Mouse (Mus musculus): Measurements from ENCODE around the gene Gm37240.

Gm37240 gene

DNA sequence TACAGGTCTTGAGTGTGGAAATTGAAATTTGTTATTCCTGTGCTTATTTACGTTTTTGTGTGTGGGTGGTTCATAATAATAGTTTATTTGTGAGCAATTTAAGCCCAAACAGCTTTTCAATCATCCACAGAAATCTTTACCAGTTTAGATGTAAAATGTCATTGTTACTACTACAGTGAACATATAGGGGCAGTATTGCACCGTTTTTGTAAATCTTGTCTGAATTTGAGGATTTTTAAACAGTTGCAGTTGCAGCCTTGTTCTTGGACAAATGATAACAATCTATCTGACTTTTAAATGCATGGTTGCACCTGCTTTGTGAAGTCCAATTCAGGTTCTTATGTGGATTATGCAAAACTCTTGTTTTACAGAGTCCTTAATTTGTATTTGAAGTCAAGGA lies 951.1 kb downstream of the Gm37240 start:
- no peak for DNase-seq (ENCODE audit: inconsistent age in 2 of 2, low spot score in 1 of 2)

DNA sequence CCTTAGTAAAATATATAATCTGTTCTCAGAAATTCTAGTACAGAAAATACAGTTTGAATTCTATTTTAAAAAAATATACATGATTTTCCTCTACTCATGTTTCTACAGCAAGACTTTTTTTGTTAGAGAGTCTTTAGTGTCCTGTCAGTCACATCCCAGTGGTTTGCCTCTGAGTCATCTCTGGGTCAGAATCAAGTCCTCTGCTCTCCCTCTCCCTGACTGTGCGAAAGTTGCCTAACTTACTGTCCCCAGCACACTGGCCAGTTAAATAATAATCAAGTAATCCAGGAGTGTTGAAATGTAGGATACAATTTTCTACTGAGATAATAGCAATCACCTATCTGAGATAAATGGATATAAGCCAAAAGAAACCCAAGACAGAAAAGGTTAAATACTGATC lies 951.6 kb downstream of the Gm37240 start:
- peak; percentile 33 to 70 for DNase-seq (ENCODE audit: inconsistent age in 2 of 2, low spot score in 1 of 2)

DNA sequence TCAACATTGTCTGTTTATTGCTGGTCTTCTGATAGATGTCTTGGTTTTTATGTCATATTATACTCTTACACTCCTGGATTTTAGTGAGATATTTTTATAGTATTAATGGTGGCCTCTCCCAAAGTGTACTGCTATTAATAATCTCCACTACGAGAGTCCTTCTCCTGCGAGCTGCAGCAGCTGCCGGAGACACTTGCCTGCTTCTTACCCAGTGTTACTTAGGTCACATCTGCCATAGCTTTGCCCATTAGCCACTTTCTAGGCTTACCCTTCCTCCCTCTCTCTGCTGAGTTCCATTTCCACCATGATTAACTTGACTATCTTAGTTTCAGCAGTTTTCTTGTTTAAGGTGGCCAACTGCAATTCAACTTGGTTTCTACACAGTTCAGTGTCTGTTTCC lies 956.6 kb downstream of the Gm37240 start:
- no peak for DNase-seq (ENCODE audit: inconsistent age in 2 of 2, low spot score in 1 of 2)

DNA sequence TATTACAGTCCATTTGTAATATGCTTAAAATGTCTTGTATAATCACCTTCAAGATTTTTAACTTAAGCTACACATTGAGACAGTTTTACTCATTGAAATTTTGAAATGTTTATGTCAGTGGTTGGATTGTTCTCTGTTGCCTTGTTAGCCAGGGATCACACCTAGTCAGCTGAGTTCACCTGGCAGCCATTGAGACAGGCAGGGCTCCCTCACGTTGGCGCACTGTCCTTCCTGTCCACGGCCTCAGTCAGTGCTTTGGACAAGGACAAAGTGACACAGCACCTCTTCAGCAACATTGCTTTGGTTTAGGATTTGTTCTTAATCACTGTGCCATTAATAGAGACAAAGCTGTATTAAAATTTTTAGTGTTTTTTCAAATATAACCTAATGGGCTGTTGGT lies 958.1 kb downstream of the Gm37240 start:
- DNase-seq (ENCODE audit: inconsistent age in 2 of 2, low spot score in 1 of 2): peak in 1 of 2 experiments; percentile 43

DNA sequence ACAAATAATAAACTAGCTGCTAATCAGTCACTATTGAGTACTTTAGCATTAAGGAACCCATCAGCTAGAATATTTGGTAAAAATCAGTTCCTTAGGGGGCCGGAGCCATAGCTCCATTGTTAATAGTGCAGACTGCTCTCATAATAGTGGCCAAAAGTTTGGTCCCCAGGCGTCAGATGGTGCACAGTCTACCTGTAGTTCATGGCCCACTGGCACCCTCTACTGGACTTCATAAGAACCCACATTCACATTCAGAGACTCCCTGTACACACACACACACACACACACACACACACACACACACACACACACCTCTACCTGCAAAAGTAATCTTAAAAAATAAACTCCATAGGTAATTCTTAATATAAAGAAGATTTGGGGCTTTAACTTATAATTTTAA lies 959.4 kb downstream of the Gm37240 start:
- no peak for DNase-seq (ENCODE audit: inconsistent age in 2 of 2, low spot score in 1 of 2)

DNA sequence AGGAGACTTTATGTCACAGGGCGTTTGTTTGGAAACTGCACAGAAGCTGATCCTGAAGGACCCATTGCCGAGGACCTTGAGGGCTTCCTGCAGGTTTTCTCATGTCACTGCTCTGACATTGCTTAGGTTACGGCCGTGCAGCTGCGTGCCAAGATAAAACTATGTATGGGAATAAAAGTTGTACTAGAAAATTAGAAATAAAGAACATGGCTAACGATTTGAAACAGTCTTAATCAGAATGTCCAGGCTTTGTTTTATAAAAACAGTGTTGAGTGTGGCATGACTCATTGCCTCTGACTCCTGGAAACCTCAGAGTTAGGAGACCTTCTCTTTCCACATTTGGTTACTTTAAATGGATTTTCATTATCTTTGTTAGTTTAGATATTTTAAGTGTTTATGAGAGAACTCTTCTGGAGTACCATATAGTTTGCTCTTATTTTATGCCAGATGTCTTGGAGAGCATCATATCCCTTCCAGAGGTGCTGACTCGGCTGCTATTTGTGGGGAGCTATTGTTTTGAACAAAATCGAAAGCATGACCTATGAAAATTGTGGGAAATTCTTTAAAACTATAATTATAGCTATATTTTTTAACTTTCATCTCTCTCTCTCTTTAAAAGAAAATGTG lies 960.0 kb downstream of the Gm37240 start:
- DNase-seq (ENCODE audit: inconsistent age in 2 of 2, low spot score in 1 of 2): peak in 1 of 2 experiments; percentile 77

DNA sequence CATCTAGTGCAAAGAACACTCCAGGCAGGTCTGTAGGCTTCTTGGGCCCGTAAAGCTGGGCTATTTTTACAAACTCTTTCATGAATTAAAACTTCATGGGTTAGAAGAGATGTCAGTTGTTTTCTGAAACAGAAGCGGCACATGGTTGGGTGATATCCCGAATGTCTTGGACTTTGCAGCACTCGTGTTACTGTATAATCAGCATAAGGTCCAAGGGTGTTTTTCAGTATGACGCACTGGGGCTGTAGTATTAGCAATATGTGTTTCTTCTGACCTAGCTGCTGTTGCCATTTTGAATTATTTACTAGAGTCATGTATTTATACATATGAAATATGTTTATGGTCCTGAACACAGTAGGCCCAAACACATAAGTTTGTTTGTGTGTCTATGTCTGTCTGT lies 961.2 kb downstream of the Gm37240 start:
- no peak for DNase-seq (ENCODE audit: inconsistent age in 2 of 2, low spot score in 1 of 2)

DNA sequence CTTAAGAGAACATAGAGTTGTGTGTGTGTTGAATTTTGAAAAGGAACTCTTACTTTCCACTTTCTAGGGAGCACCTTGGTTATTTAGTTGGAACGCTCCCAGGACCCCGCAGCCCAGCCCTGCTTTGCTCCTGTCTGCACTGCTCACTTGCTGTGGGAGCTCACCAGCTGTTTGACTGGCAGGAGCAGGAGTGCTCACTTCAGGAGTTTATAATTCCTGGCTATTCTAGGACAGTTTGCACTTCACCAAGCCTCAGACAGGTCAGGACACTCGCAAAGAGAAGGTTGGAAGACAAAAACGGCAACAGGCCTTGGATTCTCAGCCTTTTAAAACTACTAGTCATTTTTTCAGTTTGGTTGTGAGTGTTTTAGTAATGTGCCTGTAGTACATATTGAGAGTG lies 962.1 kb downstream of the Gm37240 start:
- DNase-seq (ENCODE audit: inconsistent age in 2 of 2, low spot score in 1 of 2): no peak

DNA sequence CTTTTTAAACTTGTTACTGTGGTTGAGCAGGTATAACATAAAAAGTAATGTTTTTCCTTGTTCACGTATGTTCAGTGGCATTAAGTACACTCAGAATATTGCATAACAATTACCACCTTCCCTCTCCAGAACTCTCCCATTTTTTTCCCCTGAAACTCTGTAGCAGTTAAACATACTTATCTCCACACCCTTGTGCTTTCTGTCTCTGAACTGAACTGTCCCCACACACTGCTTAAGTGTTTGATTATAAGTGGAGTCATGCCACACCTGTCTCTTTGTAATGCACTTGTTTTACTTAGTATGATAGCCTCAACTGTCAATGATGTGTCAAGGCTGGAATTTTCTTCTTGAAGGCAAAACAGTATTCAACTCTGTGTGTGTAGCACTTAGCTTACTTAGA lies 963.6 kb downstream of the Gm37240 start:
- no peak for DNase-seq (ENCODE audit: inconsistent age in 2 of 2, low spot score in 1 of 2)

DNA sequence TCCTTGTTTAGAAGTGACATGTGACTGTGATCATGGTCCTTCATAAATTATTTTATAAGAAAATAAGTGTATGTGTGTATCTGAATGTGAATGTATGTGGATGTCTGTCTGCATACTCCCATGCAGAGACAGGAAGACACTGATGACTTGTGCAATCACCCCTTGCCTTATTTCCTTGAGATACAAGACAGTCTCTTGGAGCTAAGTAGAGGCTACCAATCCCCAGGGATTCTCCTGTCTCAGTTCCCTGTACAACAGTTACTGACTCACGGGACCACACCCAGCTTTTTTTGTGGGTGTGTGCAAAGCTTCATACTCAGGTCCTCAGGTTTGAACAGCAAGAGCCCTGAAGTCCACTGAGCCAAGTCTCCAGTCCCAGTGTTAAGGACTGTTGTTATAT lies 964.1 kb downstream of the Gm37240 start:
- DNase-seq (ENCODE audit: inconsistent age in 2 of 2, low spot score in 1 of 2): no peak

DNA sequence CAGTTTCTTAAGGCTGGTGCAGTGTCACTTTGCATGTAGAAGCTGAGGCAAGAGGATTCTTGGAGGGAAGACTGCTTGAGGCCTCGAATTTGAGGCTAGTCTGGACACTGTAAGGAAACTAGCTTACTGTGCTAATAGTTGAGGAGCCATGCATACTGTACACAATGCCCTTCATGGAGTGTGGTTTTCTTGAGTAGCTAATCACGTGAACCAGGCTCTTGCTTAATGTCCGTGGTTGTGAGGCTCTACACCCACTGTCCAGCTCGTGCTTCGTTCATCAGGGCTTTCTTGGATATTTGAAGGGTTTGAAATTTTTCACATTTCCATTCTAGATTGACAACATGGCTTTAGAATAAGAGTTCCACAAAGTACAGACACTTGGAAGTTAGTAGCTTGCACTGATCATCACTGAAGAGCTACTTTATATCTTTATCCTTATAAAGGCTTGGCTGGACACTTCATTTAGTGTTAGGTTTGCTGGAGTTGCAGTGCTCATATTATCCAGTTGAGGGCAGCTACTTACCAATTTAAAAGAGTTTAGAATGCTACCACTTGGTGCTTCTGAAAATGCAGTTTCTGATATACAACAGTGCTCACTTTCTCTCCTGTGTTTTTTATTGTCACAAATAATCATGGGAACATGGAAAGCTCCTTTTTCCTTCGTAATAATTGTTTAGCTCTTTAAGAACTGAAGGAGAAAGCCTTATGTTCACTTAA lies 965.5 kb downstream of the Gm37240 start:
- peak; percentile 20 to 81 for DNase-seq (ENCODE audit: inconsistent age in 2 of 2, low spot score in 1 of 2)

DNA sequence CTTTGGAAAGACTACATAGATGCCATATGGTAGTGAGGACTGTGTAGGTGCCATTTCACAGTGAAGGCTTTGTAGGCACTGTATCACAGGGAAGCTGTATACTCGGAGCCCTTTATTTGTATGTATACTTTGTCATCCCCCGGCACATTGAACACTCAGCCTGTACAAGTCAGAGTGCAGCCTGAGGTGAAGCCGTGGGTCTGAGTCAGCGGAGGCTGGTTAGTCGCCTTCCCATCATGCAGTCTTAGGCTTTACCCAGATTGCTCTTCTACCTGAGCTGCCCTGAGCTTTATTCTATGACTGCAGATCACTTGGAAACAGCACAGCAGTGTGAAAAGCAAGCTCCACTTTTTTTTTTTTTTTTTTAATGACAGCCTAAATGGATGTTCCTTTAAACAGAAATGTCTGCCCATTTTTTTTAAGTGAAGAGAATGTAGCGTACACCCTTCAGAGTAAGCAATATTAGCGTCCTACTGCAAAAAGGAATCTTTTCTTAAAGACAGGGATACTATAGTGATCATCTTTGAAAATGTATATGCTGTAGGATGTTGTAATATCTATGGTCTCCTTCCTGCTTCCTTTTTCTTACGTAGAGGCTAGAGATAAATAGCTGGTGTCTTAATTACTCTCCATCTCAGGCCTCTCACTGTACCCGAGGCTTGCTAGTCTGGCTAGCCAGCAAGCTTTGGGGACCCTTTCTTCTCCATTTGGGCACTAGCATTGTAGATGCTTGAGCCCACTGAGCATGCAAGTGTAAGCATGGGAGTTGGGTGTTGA lies 969.2 kb downstream of the Gm37240 start:
- no peak for DNase-seq (ENCODE audit: inconsistent age in 2 of 2, low spot score in 1 of 2)

DNA sequence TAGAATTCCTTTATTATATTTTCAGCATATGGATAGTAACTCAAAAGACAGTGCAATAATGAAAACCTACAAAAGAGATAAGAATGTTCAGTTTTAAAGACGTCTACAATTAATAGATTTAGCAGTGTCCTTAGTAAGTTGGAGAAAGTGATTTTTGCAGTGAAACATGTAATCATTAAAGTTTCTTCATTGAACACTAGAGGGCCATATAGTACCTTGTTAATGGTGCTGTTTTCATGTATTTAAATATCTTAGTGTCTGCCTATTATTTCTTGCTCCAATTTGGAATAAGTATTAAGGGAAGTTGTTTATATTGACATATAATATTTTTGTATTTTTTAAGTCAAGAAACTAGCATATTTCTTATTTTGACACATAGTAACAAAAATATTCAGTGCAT lies 973.0 kb downstream of the Gm37240 start:
- no peak for DNase-seq (ENCODE audit: inconsistent age in 2 of 2, low spot score in 1 of 2)

DNA sequence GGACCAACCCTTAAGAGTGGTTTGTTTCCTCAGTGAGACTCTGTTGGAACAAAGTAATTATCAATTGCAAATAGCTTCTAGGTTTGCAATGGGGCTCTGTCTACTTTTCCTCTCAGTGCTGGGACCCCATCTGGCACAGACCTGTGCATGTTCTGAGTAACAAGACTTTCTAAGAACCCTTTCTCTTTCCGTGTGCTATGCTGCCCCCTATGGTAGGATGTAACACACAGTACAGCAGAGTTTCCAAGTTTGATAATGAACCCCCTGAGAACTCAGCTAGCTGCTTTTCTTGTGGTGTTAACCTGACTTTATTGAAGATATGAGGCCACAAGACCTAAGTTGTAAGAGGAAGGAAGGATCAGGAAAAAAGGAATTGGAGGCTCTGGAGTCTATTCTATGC lies 980.8 kb downstream of the Gm37240 start:
- peak; percentile 19 to 77 for DNase-seq (ENCODE audit: inconsistent age in 2 of 2, low spot score in 1 of 2)

DNA sequence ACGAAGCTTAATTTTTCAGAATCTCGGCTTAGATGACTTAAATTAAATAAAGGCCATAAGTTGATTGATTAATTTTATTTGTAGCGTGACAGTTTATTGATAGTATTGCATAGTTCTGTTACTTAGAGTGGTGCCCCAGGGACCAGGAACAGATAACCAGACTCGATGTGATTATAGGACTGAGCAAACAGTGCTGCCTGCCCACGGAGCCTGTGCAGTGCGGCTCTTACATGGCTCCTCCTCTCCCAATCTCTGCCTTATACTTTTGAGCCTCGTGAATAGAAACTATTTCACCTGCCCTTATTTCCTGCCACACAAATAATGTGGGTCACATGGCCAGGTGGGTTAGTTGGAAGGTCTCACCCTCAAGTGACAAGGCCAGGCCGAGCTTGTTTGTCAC lies 989.4 kb downstream of the Gm37240 start:
- DNase-seq (ENCODE audit: inconsistent age in 2 of 2, low spot score in 1 of 2): no peak

DNA sequence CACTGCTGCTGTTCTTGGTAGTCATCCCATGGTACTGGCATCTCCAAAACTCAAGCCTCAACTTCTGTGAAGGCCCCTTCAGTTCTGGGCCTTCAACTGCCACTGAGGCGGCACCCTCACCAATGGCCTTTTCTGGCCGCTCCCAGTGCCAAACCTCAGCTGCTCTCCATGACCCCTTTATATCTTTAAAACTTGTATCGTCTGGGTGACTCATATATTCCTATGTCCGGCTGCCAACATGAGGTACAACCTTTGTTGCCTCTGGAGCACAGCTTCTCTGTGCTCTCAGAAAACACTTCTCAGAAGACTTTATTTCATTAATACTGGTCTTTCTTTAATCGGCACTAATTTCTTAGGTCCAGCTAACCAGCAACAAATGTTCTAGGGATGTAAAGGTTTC lies 996.3 kb downstream of the Gm37240 start:
- DNase-seq (ENCODE audit: inconsistent age in 2 of 2, low spot score in 1 of 2): peak; percentile 75 to 91

DNA sequence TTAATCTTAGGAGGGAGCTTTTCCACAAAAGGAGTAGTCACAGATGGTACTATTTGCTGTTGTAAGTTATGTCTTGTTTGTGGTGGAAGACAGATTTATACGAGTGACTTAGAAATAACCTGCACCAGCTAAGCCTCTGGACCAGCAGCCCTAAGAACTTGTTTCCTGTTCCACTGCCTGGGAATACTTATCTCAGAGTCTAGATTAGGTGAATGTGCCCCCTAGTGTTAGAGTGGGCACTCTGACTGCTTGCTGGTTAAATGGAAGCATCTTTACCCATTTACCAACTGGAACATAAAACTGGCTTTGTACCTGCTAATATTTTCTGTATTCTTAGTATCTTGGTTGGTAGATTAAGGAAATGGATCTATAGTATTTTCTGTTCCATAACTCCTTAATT lies 997.7 kb downstream of the Gm37240 start:
- peak in 1 of 2 experiments; percentile 56 for DNase-seq (ENCODE audit: inconsistent age in 2 of 2, low spot score in 1 of 2)

DNA sequence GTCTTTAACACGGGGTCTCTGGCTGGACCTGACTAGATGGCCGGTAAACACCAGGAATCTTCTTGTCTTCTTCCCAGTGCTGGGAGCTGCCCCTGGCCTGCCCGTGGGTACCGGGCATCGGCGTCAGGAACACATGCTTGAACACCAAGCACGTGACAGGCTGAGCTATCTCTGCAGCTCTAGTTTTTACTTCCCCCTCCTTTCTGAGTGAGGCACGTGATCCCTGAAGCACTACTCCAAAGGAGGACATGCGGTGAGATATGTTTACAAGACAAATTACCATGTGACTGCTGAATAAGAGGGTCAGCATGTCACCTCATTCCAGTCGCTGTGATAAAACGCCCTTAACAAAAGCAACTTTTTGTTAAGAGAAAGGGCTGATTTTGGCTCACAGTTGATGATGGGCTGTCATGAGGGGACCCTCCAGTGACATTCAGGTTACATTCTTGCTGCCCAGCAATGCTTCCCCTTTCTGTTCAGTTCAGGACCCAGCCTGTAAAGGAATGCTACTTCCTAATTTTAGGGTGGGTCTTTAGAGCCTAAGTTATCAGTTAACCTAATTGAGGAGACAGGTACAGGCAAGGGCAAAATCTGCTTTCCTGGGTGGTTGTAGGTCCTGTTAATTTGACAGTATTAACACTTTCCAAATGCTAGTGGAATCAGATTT lies 1003.4 kb downstream of the Gm37240 start:
- DNase-seq (ENCODE audit: inconsistent age in 2 of 2, low spot score in 1 of 2): peak in 1 of 2 experiments; percentile 31

DNA sequence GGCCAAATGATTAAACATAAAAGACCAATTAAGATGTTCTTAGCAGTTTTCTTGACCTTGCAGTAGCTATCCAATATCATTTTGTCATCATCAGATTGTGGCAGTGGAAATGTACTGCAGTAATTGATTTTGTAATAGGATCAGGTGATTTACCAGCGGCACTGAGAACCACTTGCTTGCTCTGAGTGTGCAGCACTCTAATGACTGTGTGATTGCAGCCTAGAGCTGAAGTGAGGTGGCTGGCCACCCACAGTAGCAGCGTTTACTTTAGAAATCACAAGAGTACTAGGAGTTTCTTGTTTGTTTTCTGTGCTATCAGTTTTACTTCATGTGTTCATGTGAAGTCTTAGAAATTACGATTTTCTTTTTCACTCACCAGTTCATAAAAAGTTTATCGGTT lies 1011.1 kb downstream of the Gm37240 start:
- peak in 1 of 2 experiments; percentile 40 for DNase-seq (ENCODE audit: inconsistent age in 2 of 2, low spot score in 1 of 2)

DNA sequence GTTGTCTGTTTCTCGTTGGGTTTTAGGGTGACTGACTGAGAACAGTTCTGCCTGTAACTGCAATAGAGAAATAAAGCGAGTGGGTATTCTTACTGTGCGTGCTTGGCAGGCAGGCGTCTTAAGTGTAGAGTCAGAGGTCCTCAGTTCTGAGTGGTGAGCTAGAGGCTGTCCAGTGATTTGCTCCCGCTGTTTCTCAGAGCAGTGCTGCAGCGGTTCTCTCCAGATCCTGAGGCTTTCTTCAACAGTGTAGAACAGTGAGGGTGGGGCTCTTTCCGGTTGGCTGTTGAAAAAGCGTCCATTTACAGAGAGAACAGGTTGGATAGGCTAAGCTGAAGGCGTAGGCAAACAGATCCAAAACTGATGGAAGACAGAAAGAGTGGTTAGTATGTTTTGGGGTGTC lies 1012.0 kb downstream of the Gm37240 start:
- DNase-seq (ENCODE audit: inconsistent age in 2 of 2, low spot score in 1 of 2): no peak

DNA sequence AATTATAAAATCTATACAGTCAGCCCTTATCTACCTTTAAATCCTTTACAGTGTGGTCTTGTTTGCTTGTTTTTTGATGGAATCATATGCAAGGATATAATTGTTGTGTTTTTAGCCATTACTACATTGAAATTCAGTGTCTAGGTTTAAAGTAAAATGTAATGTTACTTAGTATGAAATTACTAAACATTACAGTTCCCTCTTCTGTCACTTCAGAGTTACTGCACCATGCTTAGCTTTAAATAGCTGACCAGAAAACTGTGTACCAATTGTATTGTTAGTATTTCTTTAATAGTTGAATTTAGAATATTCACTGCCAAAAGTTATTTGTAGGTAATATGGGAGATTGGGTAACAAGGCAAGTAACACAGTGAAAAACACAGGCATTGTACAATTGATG lies 1017.2 kb downstream of the Gm37240 start:
- no peak for DNase-seq (ENCODE audit: inconsistent age in 2 of 2, low spot score in 1 of 2)

DNA sequence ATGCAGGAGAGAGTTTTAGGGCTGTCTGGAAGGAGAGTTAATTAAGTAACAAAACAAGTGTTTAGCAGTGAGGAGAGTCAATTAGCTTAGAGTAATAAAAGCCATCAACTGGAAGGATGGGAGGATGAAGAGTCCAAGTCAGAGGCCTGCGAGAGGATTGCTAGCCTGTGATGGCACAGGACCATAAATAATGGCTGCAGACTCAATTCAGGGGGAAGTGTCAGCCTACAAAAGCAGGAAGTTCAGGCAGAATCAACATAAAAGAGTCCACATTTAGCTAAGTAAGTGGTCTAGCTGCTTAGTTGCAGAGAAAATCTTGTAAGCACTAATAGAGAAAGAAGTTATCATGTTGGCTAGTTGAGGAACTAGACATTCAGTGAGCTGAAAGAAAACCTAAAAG lies 1019.3 kb downstream of the Gm37240 start:
- no peak for DNase-seq (ENCODE audit: inconsistent age in 2 of 2, low spot score in 1 of 2)

All from adrenal gland, adult (tissue).